Mouse (Mus musculus): Measurements from ENCODE around the gene Irf9. TPM values are rescaled to one million over a fixed set of nuclear protein-coding genes. Genes with fewer than 3 reads are reported as not detected.
A peak's percentile ranks its signal among the peaks of the same experiment; 100 is the strongest.

Irf9 gene
- polyA plus RNA-seq, 1 experiment, result 101 TPM

GRCm38 (mm10) chr14:55589271-55589670 is 14.1 kb upstream of the Irf9 start:
- H3K4me1 ChIP-seq (ENCODE audit: control insufficient read depth, insufficient read depth, insufficient read length), result peaks cover 15% of the 10 kb centered on the region; the same call in 1 of the 2 replicates
- DNase-seq (ENCODE audit: low read depth in 1 of 2, low spot score in 2 of 2), result no peak
- no peak for TF ChIP-seq CTCF (IDR thresholded peaks at IDR 0.05; ENCODE audit: extremely low read depth, insufficient read depth, insufficient read length, insufficient replicate concordance)
- TF ChIP-seq POLR2A (IDR thresholded peaks at IDR 0.05; ENCODE audit: low read depth, low read length), result no peak
- H3K36me3 ChIP-seq (ENCODE audit: control insufficient read depth, insufficient read depth, low read length), result peaks cover 14% of the 10 kb centered on the region
- peak overlapping the region; percentile 25; the same call in 1 of the 2 replicates for H3K27ac ChIP-seq (ENCODE audit: insufficient read depth, low read length)
- H3K27me3 ChIP-seq (ENCODE audit: control insufficient read depth, insufficient read depth, low read length), result no peaks in the 10 kb centered on the region
- WGBS, result 96% methylated on average over 5 of the region's 5 CpGs
- no peak overlapping the region for H3K4me3 ChIP-seq (ENCODE audit: extremely low read depth, insufficient read depth, insufficient read length)

GRCm38 (mm10) chr14:55589771-55590448 is 13.5 kb upstream of the Irf9 start:
- no peak for TF ChIP-seq POLR2A (IDR thresholded peaks at IDR 0.05; ENCODE audit: low read depth, low read length)
- Histone ChIP-seq H3K4me1 (ENCODE audit: control insufficient read depth, insufficient read depth, insufficient read length) (peaks cover 10% of the 10 kb centered on the region; the same call in 1 of the 2 replicates), H3K27me3 (ENCODE audit: control insufficient read depth, insufficient read depth, low read length) (no peaks in the 10 kb centered on the region), H3K27ac (ENCODE audit: insufficient read depth, low read length) (peak overlapping the region; percentile 85), H3K4me3 (ENCODE audit: extremely low read depth, insufficient read depth, insufficient read length) (peak overlapping the region; percentile 83), H3K36me3 (ENCODE audit: control insufficient read depth, insufficient read depth, low read length) (peaks cover 18% of the 10 kb centered on the region)
- 51% methylated on average over 11 of the region's 11 CpGs for WGBS
- DNase-seq (ENCODE audit: low read depth in 1 of 2, low spot score in 2 of 2), result no peak

DNA sequence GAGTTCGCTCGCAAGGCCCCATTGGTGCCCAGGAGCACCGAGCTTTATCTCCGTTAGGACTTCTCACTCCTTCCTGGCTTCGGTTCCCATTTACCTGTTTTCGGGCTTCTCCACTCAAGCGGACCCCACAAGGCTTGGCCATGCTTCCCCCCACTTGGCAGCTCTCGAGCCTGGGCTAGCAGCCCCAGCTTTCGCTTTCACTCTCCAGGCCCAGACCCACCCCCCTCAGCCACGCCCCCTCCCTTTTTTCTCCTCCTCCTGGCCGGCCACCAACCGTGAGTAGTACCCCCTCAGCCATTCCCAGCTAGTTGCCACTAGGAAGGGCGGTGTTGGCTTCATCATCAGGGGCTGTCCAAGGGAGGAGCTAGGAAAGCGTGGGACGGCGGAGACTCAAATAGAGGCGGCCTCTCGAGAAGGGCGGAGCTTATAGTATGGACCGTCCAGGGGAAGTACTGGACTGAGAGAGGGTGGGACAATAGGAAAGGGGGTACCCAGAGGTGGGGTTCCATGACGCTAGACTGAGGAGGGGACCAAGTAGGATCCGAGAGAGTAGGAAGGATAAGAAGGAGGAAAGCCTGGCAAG is 12.5 kb upstream of the Irf9 start, which contains the start of gene Psme2:
Gene Psme2, minus strand, starts transcription at position 366 of the 583 bp plus-strand sequence.
- peak; percentile 79 to 83 for DNase-seq (ENCODE audit: low read depth in 1 of 2, low spot score in 2 of 2)
- TF ChIP-seq POLR2A (IDR thresholded peaks at IDR 0.05; ENCODE audit: low read depth, low read length), result peak; percentile 22
- TF ChIP-seq CTCF (IDR thresholded peaks at IDR 0.05; ENCODE audit: extremely low read depth, insufficient read depth, insufficient read length, insufficient replicate concordance), result no peak
- peak within 1 kb of the TSS; percentile 83 for H3K4me3 ChIP-seq (ENCODE audit: extremely low read depth, insufficient read depth, insufficient read length)
- peaks cover 6% of the 10 kb centered on the region; the same call in 1 of the 2 replicates for H3K4me1 ChIP-seq (ENCODE audit: control insufficient read depth, insufficient read depth, insufficient read length)
- H3K27ac ChIP-seq (ENCODE audit: insufficient read depth, low read length), result peak within 1 kb of the TSS; percentile 95
- H3K36me3 ChIP-seq (ENCODE audit: control insufficient read depth, insufficient read depth, low read length), result peaks cover 27% of the 10 kb centered on the region
- H3K27me3 ChIP-seq (ENCODE audit: control insufficient read depth, insufficient read depth, low read length), result no peaks in the 10 kb centered on the region
- WGBS, result 1% methylated on average over 22 of the region's 22 CpGs

DNA sequence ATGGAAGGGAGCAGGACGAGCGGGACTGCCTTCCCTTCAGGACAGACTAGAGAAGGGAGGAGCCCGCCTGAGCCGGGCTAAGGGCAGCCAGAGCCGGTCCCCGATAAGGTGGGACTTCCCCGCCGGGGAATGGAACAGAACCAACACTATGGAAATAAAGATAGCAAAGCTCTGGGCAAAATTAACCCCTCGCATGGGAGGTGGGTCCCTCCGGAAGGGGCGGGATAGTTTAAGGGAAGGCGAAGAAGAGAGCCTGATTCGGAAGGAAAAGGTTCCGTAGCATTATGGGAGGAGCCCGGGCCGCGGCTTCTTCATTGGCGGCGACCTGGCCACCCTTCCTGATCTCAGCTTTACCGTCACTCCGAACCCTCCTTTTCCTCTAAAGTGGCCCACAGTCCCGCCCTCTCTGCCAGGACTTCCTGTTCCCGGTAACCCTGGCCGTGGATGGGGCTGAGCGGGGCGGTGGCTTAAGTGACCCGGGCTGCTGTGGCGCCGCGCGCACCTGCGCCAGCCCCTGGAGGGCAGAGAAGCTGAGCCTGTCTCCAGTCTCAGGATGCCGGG is 12.0 kb upstream of the Irf9 start, which contains the start of gene Rnf31:
Gene Rnf31, plus strand, starts transcription at position 378 of the 561 bp plus-strand sequence.
- peaks cover 33% of the 10 kb centered on the region for H3K36me3 ChIP-seq (ENCODE audit: control insufficient read depth, insufficient read depth, low read length)
- H3K4me3 ChIP-seq (ENCODE audit: extremely low read depth, insufficient read depth, insufficient read length), result peak within 1 kb of the TSS; percentile 83
- H3K4me1 ChIP-seq (ENCODE audit: control insufficient read depth, insufficient read depth, insufficient read length), result peaks cover 6% of the 10 kb centered on the region; the same call in 1 of the 2 replicates
- DNase-seq (ENCODE audit: low read depth in 1 of 2, low spot score in 2 of 2), result peak; percentile 73 to 91
- no peaks in the 10 kb centered on the region for H3K27me3 ChIP-seq (ENCODE audit: control insufficient read depth, insufficient read depth, low read length)
- under 1% methylated on average over 33 of the region's 33 CpGs for WGBS
- TF ChIP-seq POLR2A (IDR thresholded peaks at IDR 0.05; ENCODE audit: low read depth, low read length) (peak; percentile 51), CTCF (IDR thresholded peaks at IDR 0.05; ENCODE audit: extremely low read depth, insufficient read depth, insufficient read length, insufficient replicate concordance) (no peak)
- peak within 1 kb of the TSS; percentile 95 for H3K27ac ChIP-seq (ENCODE audit: insufficient read depth, low read length)

DNA sequence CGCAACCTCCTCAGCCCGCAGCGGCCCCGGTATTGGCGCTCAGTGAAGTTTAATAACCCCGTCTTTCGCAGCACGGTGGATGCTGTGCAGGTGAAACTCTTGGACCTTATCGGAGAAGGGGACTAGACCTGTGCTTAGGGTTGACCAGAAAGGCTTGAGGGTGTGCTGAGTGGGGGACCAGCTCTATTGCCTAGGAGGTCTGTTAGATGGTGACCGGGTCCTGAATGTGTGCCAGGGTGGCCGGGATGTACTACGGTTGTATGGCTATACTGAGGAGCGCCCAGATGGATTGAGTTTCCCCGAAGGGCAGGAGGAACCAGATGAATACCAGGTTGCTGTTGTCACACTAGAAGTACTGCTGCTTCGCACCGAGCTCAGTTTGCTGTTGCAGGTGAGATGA is 11.1 kb upstream of the Irf9 start:
- peaks cover 6% of the 10 kb centered on the region; the same call in 1 of the 2 replicates for H3K4me1 ChIP-seq (ENCODE audit: control insufficient read depth, insufficient read depth, insufficient read length)
- peaks cover 40% of the 10 kb centered on the region for H3K36me3 ChIP-seq (ENCODE audit: control insufficient read depth, insufficient read depth, low read length)
- TF ChIP-seq POLR2A (IDR thresholded peaks at IDR 0.05; ENCODE audit: low read depth, low read length) (no peak), CTCF (IDR thresholded peaks at IDR 0.05; ENCODE audit: extremely low read depth, insufficient read depth, insufficient read length, insufficient replicate concordance) (no peak)
- H3K4me3 ChIP-seq (ENCODE audit: extremely low read depth, insufficient read depth, insufficient read length), result peak overlapping the region; percentile 83
- no peaks in the 10 kb centered on the region for H3K27me3 ChIP-seq (ENCODE audit: control insufficient read depth, insufficient read depth, low read length)
- no peak for DNase-seq (ENCODE audit: low read depth in 1 of 2, low spot score in 2 of 2)
- WGBS, result 4% methylated on average over 16 of the region's 16 CpGs
- peak overlapping the region; percentile 95 for H3K27ac ChIP-seq (ENCODE audit: insufficient read depth, low read length)

DNA sequence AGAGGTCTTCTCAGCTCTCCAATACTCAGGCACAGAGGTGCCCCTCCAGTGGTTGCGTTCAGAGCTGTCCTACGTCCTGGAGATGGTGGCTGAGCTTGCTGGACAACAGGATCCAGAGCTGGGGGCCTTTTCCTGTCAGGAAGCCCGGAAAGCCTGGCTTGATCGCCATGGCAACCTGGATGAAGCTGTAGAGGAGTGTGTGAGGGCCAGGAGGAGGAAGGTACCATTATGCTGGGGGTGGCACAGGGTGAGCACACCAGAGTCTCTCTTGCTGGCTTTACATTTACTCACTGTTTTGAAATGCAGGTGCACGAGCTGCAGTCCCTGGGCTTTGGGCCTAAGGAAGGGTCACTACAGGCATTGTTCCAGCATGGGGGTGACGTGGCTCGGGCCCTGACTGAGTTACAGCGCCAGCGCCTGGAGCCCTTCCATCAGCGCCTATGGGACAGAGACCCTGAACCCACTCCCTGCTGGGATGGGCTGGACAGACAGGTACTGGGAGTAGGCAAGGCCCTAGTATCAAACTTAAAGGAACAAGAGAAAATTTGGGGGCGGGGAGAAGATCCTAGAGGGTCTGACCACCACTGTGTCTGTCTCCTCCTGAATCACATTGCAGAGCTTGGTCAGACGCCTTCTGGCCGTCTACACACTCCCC is 7.2 kb upstream of the Irf9 start:
- peaks cover 50% of the 10 kb centered on the region for H3K36me3 ChIP-seq (ENCODE audit: control insufficient read depth, insufficient read depth, low read length)
- WGBS, result 94% methylated on average over 13 of the region's 13 CpGs
- no peaks in the 10 kb centered on the region for H3K27me3 ChIP-seq (ENCODE audit: control insufficient read depth, insufficient read depth, low read length)
- no peak overlapping the region for H3K27ac ChIP-seq (ENCODE audit: insufficient read depth, low read length)
- H3K4me1 ChIP-seq (ENCODE audit: control insufficient read depth, insufficient read depth, insufficient read length), result no peaks in the 10 kb centered on the region; the same call in 1 of the 2 replicates
- DNase-seq (ENCODE audit: low read depth in 1 of 2, low spot score in 2 of 2), result no peak
- no peak overlapping the region for H3K4me3 ChIP-seq (ENCODE audit: extremely low read depth, insufficient read depth, insufficient read length)
- TF ChIP-seq POLR2A (IDR thresholded peaks at IDR 0.05; ENCODE audit: low read depth, low read length), result no peak
- no peak for TF ChIP-seq CTCF (IDR thresholded peaks at IDR 0.05; ENCODE audit: extremely low read depth, insufficient read depth, insufficient read length, insufficient replicate concordance)

Data from spleen, adult 2 months (tissue).